Mouse (Mus musculus) urinary bladder, postnatal 25 days (tissue): ENCODE measurements at regions not wholly inside any gene's neighbourhood (a gene's known extent, or its start where the extent isn't known, plus 50 kb on each side); places are given as distances from the start of the nearest gene placed in this dataset.

Experiments
- DNase-seq: peaks from one replicate; pipeline ENCODE4 v3.0.0; 2022; ENCODE audit warnings: low spot score

DNA sequence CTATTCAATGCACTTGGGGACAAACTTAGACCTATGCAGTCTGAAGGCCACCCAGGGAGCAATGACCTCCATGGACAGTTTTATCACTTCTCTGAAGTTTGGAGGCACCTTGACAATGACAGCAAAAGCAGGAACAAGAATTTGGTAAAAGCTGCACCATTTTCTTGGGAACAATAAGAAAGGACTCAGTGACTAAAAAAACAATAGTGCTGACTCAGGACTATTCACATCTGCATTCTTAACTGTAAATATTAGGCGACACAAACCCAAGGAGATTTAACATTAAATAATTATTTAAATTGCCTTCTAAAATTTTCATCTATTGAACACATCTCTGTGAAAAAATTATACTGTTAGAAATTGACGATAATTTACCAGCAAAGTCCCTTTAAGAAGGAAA lies 356.2 kb downstream of the Nup35 start:
- no peak for DNase-seq

DNA sequence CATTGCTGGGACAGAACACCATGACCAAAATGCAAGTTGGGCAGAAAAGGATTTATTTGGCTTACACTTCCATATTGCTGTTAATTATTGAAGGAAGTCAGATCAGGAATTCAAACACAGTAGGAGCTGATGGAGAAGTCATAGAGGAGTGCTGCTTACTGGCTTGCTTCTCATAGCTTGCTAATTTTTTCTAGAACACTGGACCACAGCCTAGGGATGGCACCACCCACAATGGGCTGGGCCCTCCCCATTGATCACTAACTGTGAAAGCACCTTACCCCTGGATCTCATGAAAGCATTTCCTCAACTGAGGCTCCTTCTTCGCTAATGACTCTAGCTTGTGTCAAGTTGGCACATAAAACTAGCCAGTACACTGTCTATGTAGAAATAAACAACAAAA lies 381.3 kb downstream of the Nup35 start:
- DNase-seq, result no peak

DNA sequence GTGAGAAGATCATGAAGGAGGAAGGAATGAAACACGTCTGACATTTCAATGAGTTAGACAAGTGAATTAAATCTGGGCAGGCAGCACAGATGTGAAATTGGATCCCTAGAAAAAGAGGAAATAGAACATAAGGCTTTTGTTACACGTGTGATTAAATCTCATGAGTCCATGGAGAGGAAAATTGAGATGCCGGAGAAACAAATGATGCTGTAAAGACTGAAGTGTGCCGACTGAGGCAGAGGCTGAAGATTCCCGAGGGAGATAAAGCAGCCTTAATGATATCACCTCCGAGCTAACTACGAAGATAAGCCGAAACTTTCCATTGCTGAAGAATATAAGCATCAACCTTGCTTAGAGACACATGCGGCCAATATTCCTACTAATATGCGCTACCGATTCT lies 390.0 kb downstream of the Nup35 start:
- DNase-seq, result no peak

DNA sequence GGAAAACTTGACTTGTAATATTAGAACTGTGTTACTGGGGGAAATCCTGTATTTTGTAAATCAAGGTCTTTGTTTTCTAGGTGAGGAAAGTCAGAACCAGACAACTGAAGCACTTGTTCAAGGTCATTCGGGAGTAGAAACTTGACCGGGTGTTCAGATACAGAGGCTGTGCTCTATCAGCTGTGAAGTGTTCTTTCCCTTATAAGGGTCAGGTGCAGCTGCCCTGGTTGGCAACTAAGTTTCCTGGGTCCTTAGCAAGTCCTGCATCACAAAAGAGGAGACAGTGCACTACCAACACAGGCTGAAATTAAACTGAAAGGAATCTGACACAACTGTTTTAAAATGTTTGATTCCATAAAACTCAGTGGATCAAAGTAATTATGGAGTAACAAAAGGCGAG lies 406.6 kb downstream of the Nup35 start:
- no peak for DNase-seq
